Mouse (Mus musculus) lung, postnatal 36 days (tissue): ENCODE results near the gene Ncor1.
A peak's percentile ranks its signal among the peaks of the same experiment; 100 is the strongest.
"Not testable (repeated sequence)": the region's sequence is repeated elsewhere in the genome, so short reads cannot be mapped to it uniquely, and the experiment has no call there.

Experiments used
- DNase-seq: peaks from one replicate; pipeline ENCODE4 v3.0.0; 2022; ENCODE audit warnings: mixed read lengths

Gene Ncor1

GRCm38 (mm10) chr11:62351948-62352347 is 106.4 kb downstream of the Ncor1 start:
- DNase-seq = peak; percentile 7

- DNase-seq = no peak
Observed at GRCm38 (mm10) chr11:62343002-62343401, 115.3 kb downstream of the Ncor1 start.

GRCm38 (mm10) chr11:62332228-62332627 is 126.1 kb downstream of the Ncor1 start:
- no peak for DNase-seq

- peak; percentile 5 for DNase-seq
Observed at GRCm38 (mm10) chr11:62331141-62331540, 127.2 kb downstream of the Ncor1 start.

- no peak for DNase-seq
Observed at GRCm38 (mm10) chr11:62323659-62324058, 134.7 kb downstream of the Ncor1 start.

GRCm38 (mm10) chr11:62320097-62320496 is 138.2 kb downstream of the Ncor1 start:
- DNase-seq = no peak

- no peak for DNase-seq
Observed at GRCm38 (mm10) chr11:62317746-62318145, 140.6 kb downstream of the Ncor1 start.

- DNase-seq = no peak
Observed at GRCm38 (mm10) chr11:62314984-62315383, 143.4 kb downstream of the Ncor1 start.

- DNase-seq = no peak
Observed at GRCm38 (mm10) chr11:62309296-62309695, 149.0 kb downstream of the Ncor1 start.

- no peak for DNase-seq
Observed at GRCm38 (mm10) chr11:62305866-62306265, 152.5 kb downstream of the Ncor1 start.

GRCm38 (mm10) chr11:62298883-62299282 is 159.5 kb downstream of the Ncor1 start:
- no peak for DNase-seq

GRCm38 (mm10) chr11:62294121-62294520 is 164.2 kb downstream of the Ncor1 start:
- DNase-seq = no peak

- no peak for DNase-seq
Observed at GRCm38 (mm10) chr11:62287700-62288099, 170.6 kb downstream of the Ncor1 start.

- no peak for DNase-seq
Observed at GRCm38 (mm10) chr11:62285020-62285419, 173.3 kb downstream of the Ncor1 start.

- not testable (repeated sequence) for DNase-seq
Observed at GRCm38 (mm10) chr11:62284020-62284419, 174.3 kb downstream of the Ncor1 start.

- DNase-seq = peak; percentile 66
Observed at GRCm38 (mm10) chr11:62281601-62281997, 176.7 kb downstream of the Ncor1 start.

GRCm38 (mm10) chr11:62280675-62281600 is 177.4 kb downstream of the Ncor1 start, which contains the start of the genes Zswim7 and Ttc19:
TSS of gene Zswim7 (minus strand) at chr11:62281375.
TSS of gene Ttc19 (plus strand) at chr11:62281473.
- DNase-seq = peak; percentile 91

GRCm38 (mm10) chr11:62278027-62278426 is 180.3 kb downstream of the Ncor1 start:
- DNase-seq = peak; percentile 89

- DNase-seq = no peak
Observed at GRCm38 (mm10) chr11:62277086-62277485, 181.3 kb downstream of the Ncor1 start.

GRCm38 (mm10) chr11:62270851-62271250 is 187.5 kb downstream of the Ncor1 start:
- no peak for DNase-seq

GRCm38 (mm10) chr11:62269097-62269496 is 189.2 kb downstream of the Ncor1 start:
- DNase-seq = no peak

- no peak for DNase-seq
Observed at GRCm38 (mm10) chr11:62268381-62268780, 190.0 kb downstream of the Ncor1 start.

- no peak for DNase-seq
Observed at GRCm38 (mm10) chr11:62266466-62267214, 191.7 kb downstream of the Ncor1 start.
